Mouse (Mus musculus) thymus, adult 2 months (tissue): ENCODE measurements around the gene Nrip1. TPM values are rescaled to one million over a fixed set of nuclear protein-coding genes. Genes with fewer than 3 reads are reported as not detected.
A peak's percentile ranks its signal among the peaks of the same experiment; 100 is the strongest.

Source experiments
- DNase-seq: peaks from one replicate; pipeline ENCODE4 v3.0.0; 2021
- H3K27ac ChIP-seq: fragments of 200-500 bp; 2 replicates; pipeline ENCODE4 v1.5.1; 2012; ENCODE audit warnings: low read length, control low read depth; ENCODE audit not compliant: control insufficient read depth, insufficient read depth
- H3K27me3 ChIP-seq: fragments of 200-500 bp; 2 replicates; pipeline ENCODE4 v1.6.1; 2012; ENCODE audit warnings: mild to moderate bottlenecking, low read length, moderate library complexity, mixed read lengths; ENCODE audit not compliant: control insufficient read depth, insufficient read depth
- H3K36me3 ChIP-seq: fragments of 200-500 bp; 2 replicates; pipeline ENCODE4 v1.6.1; 2012; ENCODE audit warnings: mild to moderate bottlenecking, low read length, moderate library complexity; ENCODE audit not compliant: control insufficient read depth, insufficient read depth
- H3K4me1 ChIP-seq: fragments of 200-500 bp; replicated peaks from 2 replicates; pipeline ENCODE4 v1.6.1; 2012; ENCODE audit warnings: low read length; ENCODE audit not compliant: control insufficient read depth, insufficient read depth
- H3K4me3 ChIP-seq: fragments of 200-500 bp; 2 replicates; pipeline ENCODE4 v1.5.1; 2012; ENCODE audit warnings: mild to moderate bottlenecking, low read length, control low read depth, moderate library complexity; ENCODE audit not compliant: control insufficient read depth, insufficient read depth
- CTCF ChIP-seq: fragments of 200-500 bp; IDR thresholded peaks from 2 replicates; pipeline ENCODE4 v1.5.1; 2012; ENCODE audit warnings: mild to moderate bottlenecking, control low read depth, low read length, moderate library complexity, borderline replicate concordance; ENCODE audit not compliant: control insufficient read depth, poor library complexity, insufficient read depth; ENCODE audit errors: extremely low read depth
- POLR2A ChIP-seq: fragments of 200-500 bp; IDR thresholded peaks from 2 replicates; pipeline ENCODE4 v1.6.1; 2012; ENCODE audit warnings: mild to moderate bottlenecking, low read length, control low read depth, moderate library complexity; ENCODE audit not compliant: control insufficient read depth, poor library complexity, insufficient read depth; ENCODE audit errors: extremely low read depth
- WGBS: fragments of 180-500 bp; shearing (Covaris S2); methylation state at CpG from one replicate; pipeline ENCODE4 v1.1.7; 2018; 5-methylcytosine and 5-hydroxymethylcytosine counted together
- polyA plus RNA-seq: library from polyadenylated mRNA; depleted of rRNA; stranded (reverse); fragments of >200 nt; gene quantifications from 2 replicates; pipeline ENCODE4 v1.2.3, GENCODE M21; 2012

The Nrip1 gene
- polyA plus RNA-seq, 1 experiment, result 23.7 TPM

DNA sequence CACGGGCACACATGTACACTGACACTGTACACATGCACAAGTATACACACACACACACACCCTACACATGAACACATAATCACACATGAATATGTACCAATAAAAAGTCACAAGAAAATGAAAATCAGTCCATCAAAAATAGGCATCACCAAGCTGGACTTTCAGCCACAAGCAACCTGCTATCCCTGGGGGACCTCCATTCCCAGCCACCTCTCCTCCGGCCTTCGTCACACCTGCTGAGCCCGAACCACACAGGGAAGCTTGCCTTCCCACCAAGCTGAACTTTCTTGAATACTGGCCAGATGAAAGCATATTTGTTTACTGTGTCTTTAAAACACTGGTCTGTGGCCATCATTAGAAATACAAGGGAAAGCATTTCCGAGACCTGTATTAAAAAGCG, 70.2 kb downstream of the Nrip1 start:
- Histone ChIP-seq H3K36me3 (peaks cover 13% of the 10 kb centered on the region; the same call in 1 of the 2 replicates), H3K4me1 (peaks cover 8% of the 10 kb centered on the region), H3K27ac (no peak overlapping the region), H3K4me3 (no peak overlapping the region), H3K27me3 (no peaks in the 10 kb centered on the region)
- no peak for TF ChIP-seq POLR2A
- no peak for TF ChIP-seq CTCF
- 95% methylated on average over 6 of the region's 6 CpGs for WGBS
- DNase-seq, result no peak

DNA sequence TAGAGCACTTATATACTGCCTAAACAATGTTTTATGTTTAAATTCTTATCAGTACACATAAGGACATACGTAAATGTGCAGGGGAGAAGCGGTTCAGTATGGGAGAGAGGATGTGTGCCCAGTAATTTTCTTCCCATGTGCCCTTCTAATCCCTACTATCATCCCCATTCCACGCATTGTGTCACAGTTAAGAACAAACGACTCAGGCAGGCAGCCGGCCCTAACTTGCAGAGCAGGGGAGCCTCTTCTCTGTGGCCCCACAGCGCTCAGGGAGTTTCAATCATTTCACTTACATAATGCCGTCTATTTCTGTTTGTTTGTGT, 71.9 kb downstream of the Nrip1 start:
- Histone ChIP-seq H3K4me3 (no peak overlapping the region), H3K36me3 (peaks cover 9% of the 10 kb centered on the region; the same call in 1 of the 2 replicates), H3K4me1 (peaks cover 8% of the 10 kb centered on the region), H3K27ac (no peak overlapping the region), H3K27me3 (no peaks in the 10 kb centered on the region)
- 94% methylated on average over 7 of the region's 7 CpGs for WGBS
- TF ChIP-seq CTCF, result no peak
- no peak for TF ChIP-seq POLR2A
- no peak for DNase-seq

DNA sequence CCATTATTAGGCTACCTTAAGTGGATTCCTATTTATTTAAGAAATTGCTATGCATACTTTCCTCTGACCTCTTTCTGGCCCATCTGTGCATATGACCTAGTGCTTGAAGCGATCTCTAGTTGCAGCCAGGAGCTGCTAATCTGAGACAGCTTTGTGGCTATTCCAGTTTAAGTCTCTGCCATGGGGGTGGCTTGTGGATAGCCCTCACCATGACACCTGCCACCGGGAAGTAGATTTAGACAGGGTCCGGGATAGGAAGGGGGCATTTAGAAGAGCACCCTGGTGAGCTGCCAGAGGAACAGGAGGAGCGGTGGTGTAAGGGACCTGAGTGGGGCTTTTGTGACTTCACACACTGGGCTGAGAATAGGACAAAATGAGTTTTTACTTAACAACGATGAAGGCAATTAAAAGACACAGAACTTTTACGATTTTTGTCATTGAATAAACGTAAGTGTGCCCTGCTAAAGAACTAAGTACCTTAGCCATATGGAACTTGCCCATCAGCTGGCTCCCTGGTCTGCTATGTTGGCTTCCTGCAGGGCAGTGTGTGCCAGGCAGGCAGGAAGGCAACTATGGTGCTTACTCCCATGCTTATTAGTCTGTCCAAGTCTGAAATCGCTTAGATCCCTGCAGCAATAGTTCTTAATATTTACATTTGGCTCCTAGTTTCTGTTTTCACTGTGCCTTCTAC, 72.4 kb downstream of the Nrip1 start:
- 91% methylated on average over 8 of the region's 8 CpGs for WGBS
- Histone ChIP-seq H3K27me3 (no peaks in the 10 kb centered on the region), H3K27ac (peak overlapping the region; percentile 40; the same call in 1 of the 2 replicates), H3K4me1 (peaks cover 8% of the 10 kb centered on the region), H3K36me3 (peaks cover 9% of the 10 kb centered on the region; the same call in 1 of the 2 replicates), H3K4me3 (no peak overlapping the region)
- no peak for DNase-seq
- TF ChIP-seq POLR2A (no peak), CTCF (no peak)

DNA sequence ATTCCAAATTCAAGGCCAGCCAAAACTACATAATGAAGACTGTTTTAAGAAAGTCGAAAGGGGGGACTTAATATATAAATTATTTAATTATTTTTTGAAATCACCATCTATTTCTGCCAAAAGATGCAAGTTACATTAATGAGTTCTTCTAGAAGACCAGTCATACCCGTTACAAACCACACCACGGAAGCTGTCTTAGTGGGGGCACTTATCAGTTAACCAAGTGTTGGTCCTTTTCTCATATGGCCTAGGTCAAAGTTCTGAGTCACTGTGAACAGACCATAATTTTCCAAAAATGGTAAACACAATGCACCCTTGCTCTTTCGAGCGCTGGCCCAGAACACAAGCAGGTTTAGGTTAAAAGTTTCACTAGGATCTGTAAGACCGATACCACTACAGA, 73.2 kb downstream of the Nrip1 start:
- H3K4me3 ChIP-seq, result no peak overlapping the region
- H3K27me3 ChIP-seq, result no peaks in the 10 kb centered on the region
- 83% methylated on average over 6 of the region's 6 CpGs for WGBS
- H3K4me1 ChIP-seq, result peaks cover 8% of the 10 kb centered on the region
- no peak overlapping the region for H3K27ac ChIP-seq
- TF ChIP-seq CTCF (no peak), POLR2A (no peak)
- H3K36me3 ChIP-seq, result 0 out of 2 replicates have a peak, but pooled peaks cover 4% of the 10 kb centered on the region
- DNase-seq, result no peak

DNA sequence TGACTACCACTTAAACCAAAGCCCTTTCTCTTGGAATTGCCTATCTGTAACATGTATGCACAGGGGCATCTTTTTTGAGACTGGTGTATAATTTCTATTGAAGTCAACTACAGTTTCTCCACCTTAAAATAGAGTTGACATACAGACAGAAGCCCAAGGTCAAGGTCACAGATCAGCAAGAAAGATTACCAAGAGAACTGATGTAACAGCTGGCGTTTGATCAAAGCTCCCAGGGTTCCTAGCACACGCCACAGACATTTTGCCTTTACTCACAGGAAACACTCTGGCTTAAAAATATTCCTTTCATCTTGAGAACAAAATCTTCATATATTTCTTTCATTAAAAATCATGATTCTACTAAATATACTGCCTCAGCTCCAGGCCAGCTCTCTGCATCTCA, 74.1 kb downstream of the Nrip1 start:
- Histone ChIP-seq H3K4me1 (peaks cover 8% of the 10 kb centered on the region), H3K4me3 (no peak overlapping the region), H3K36me3 (peaks cover 8% of the 10 kb centered on the region), H3K27me3 (no peaks in the 10 kb centered on the region), H3K27ac (no peak overlapping the region)
- no peak for TF ChIP-seq CTCF
- TF ChIP-seq POLR2A, result no peak
- WGBS, result 2% methylated on average over 2 of the region's 2 CpGs
- DNase-seq, result peak; percentile 27

DNA sequence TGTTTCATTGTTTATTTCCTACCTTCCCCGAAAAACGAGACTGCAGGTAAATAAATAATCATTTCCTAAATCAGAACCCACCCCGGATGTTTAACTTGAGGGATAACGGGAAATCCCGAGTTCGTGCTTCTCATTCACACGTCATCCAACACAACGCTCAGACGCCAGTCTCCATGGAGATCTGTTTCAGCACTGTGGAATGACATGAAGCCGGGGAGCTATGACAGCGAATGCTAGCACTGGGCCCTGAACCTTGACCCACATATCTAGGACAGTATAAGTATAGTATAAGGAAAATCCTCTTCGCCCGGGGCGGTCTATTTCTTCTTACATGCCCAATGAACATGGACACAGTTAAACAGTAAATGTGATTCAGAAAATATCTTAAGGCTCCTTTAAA, 78.3 kb downstream of the Nrip1 start:
- TF ChIP-seq POLR2A (no peak), CTCF (no peak)
- Histone ChIP-seq H3K27ac (no peak overlapping the region), H3K4me3 (no peak overlapping the region), H3K27me3 (no peaks in the 10 kb centered on the region), H3K4me1 (no peaks in the 10 kb centered on the region), H3K36me3 (peaks cover 43% of the 10 kb centered on the region)
- DNase-seq, result no peak
- WGBS, result 98% methylated on average over 14 of the region's 14 CpGs
